Mouse (Mus musculus): ENCODE measurements around the gene Ctdspl.
A peak's percentile ranks its signal among the peaks of the same experiment; 100 is the strongest.

Ctdspl gene

DNA sequence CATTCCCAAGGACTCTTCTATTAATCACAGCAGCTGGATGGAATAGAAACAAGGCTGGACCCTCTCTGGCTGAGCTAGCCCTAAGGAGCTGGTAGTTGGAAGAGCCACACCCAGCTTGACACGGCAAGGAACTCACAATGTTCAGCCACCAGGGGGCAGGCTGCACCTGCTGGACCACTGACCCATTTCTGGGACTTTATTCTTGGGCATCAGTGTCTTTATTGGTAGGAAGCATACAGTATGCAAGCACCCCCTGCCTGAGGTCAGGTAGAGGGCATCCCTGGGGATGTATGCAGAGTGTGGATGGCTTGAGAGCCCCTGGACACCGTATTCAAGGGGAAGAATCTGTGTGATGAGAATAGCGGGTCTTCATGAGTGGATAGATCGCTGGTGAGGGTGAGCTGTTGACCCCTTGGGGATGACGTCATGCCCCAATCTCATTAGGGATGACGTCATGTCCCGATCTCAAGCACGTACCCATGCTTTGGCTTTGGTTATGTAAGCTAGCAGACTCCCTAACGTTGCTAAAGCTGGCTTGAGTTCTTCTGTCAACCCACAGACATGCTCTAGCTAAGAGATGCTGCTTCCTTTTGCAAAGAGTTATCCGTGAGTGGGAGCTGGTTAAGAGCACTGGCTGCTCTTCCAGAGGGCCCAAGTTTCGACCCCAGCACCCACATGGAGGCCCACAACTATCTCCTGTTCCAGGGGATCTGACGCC is 5.3 kb upstream of the Ctdspl start:
- DNase-seq (ENCODE audit: low spot score), result peak; percentile 87

DNA sequence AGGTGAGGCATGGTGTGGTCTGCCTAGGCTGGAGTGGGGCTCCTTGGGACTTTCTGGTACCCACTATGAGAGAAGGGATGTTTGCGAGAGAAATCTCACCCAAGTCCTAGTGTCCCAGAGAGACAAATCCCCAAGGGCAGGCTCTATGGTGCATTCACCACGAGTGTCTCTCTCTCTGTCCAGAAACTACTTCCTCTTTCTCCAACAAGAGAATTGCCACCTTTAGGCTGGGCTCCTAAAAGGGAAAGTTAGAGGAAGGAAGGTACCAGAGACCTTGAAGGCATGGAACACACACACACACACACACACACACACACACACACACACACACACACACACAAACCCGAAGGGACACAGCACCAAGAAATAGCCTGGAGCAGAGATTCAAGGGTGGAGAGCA is 4.3 kb upstream of the Ctdspl start:
- no peak for DNase-seq (ENCODE audit: low spot score)

DNA sequence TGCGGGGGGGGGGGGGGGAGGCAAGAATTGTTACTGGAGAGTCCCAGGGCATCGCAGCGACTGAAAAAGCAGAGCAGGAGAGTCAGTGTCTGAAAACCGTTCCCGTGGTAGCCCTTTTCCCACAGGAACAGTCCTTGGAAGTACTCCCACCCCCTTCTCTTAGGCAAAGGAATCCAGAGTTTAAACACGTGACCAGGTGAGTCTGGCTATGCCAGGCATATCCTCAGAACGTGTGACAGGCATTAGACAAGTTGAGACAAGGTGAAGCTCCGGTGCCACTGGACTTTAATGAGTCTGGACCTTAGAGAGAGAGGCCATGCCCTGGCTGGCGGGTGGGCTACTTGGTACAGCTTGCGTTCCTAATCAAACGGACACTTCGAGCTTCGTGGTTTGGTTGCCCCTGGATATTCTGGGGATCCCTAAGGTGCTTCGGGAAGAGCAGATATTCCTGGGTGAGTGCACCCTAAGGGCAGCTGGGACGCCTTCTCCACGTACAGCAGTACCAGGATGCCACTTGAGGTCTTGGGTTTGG is 1.6 kb upstream of the Ctdspl start:
- no peak for DNase-seq (ENCODE audit: low spot score)

GRCm38 (mm10) chr9:118925286-118926110 is 755 bp upstream of the Ctdspl start:
- peak; percentile 91 for DNase-seq (ENCODE audit: low spot score)

DNA sequence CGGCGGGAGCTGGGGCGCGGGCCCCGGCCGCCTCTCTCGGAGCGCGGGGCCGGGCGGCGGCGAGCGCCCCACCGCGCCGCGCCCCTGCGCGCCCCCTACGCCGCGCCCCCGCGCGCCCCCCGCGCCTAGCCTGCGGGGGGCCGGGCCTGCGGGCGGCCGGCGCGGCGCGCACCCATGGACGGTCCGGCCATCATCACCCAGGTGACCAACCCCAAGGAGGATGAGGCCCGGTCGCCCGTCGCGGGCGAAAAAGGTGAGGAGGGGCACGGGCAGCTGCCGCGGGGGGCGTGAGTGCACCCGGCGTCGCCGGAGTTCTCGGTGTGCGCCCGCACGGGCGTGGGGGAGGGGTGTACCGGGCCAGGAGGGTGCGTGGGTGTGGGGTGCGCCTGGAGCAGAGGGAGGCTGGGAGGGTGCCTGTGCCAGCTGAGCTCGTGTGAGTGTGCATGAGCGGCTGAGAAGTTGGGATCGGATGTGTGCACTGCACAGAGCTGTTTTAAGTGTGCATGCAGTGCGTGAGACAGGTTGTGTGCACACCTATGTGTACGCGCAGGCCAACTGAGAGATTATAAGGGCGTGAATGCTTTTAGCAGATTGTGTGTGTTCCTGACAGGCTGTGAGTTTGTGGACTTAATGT is 552 bp downstream of the Ctdspl start:
- peak; percentile 28 for DNase-seq (ENCODE audit: low spot score)

DNA sequence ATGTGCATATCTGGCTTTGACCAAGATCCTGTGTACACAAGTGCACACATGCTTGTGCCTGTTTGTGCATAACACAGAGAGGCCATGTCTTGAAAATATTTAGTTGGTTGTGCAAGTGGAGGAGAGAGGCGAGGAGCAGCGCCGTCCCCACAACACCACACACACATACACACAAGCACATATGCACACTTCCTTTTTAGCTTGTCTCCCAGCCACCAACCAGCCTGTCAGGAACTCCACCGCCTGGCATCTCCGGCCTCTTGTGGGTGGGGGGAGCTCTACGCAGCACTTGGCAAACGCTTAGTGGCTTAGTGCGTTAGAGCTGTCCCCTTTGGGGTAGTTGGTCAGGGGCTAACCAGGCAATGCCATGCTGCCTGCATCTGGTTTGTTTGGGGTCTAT is 1.2 kb downstream of the Ctdspl start:
- no peak for DNase-seq (ENCODE audit: low spot score)

GRCm38 (mm10) chr9:118928007-118928406 is 1.8 kb downstream of the Ctdspl start:
- no peak for DNase-seq (ENCODE audit: low spot score)

DNA sequence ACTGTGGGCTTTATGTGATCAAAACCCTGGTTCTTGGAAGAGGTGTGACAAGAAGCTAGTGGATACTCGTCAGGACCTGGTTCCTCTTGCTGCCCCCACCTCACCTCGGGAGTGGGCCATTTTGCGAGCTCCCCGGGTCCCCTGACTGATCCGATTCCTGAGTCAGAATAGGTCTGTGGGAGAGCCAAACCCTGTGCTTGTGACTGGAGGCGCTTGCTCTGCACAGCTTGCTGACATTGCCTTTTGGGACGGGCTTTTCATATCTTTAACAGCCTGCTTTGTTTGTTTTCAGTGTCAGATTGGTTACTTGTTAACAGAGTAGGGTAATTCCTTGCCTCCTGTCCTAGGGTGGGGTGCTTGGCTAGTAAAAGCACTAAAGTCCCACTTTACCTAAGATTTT is 2.4 kb downstream of the Ctdspl start:
- no peak for DNase-seq (ENCODE audit: low spot score)

DNA sequence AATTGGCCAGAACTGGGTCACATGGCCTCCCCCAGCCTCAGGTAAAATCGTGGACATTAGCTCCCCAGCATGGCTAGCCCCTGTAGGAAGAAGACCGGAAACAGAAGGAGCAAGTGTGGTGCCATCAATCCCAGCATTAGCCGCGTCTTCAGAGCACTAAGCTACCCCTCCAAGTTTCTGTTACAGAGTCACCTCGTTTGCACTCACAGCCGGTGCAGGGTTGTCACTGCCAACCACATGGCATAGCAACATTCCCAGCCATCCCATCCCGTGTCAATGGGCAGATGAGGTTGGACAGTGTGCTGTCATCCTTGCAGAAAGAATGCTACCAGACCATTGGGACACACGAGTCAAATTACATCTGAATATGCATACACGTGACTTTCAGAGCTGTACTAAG is 4.4 kb downstream of the Ctdspl start:
- DNase-seq (ENCODE audit: low spot score), result no peak

DNA sequence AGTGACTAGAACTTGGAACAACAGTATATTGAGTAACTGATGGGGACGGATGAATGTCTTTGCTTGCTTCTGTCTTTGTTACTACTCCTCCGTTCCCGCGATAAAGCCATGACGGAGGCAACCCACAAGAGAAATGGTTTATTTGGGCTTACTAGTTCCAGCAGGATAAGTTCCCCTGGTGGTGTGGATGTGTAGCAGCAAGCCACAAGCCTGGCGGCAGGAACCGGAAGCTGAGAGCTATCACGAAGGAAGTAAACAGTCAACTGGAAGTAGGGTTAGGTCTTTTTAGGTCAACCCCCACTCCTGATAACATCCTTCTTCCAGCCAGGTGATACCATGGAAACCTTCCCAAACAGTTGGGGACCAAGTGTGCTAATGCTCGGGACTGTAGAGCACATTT is 7.5 kb downstream of the Ctdspl start:
- no peak for DNase-seq (ENCODE audit: low spot score)

DNA sequence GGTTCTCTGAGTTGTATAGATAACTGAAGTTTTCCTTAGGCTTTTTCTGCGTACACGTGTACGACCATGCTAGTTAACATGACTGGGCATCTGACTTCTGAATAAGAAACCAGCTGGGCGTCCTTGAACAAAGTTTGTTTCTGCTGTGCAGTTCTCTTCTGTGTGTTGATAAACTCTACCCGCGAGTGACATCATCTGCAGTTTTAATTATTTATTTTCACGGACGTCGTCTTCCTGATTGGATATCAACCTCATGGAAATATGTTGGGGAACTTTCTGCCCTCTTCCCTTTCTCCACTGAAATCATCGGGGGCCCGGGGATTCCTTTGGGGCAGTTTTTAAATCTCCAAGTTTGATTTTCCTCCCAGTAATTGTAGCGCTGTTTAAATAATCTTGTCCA is 8.1 kb downstream of the Ctdspl start:
- DNase-seq (ENCODE audit: low spot score), result no peak

- DNase-seq (ENCODE audit: low spot score), result no peak
Observed at GRCm38 (mm10) chr9:118935098-118935497, 8.8 kb downstream of the Ctdspl start.

DNA sequence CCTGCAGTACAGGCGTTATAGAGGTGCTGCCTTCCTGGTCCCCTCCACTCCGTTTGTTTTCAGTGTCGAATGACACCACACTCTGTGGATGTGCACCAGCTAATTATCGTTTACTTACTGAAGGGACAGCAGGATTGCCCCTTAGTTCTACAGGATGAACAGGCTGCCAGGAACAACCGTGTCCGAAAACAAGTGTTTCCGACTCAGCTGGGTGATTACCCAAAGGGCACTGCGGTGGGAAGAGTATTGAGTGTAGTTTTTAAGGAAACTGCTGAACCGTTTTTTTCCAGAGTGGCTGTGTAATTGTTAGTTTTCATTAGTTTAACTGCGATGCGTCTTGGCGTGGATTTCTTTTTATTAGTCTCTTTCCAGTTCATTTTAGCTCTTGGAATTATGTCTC is 9.8 kb downstream of the Ctdspl start:
- no peak for DNase-seq (ENCODE audit: low spot score)

DNA sequence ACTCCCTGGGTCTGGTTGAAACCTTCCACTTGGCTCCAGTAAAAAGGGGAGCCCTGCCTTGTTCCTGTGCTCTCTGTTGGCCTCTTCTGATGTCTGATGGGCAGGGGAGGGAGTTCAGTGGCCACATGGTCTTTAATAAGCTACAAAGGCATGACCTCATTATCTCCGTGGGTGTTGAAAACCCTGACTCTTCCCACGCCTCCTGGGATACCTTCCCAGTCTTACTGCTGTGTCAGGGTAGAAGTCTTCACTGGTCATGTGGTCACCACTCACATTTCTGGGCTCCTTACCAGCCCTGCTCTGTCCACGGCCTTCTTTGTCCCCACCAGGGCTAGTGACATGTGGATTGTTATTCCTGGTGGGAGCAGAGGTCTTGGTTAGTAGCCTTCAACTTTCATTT is 11.3 kb downstream of the Ctdspl start:
- DNase-seq (ENCODE audit: low spot score), result peak; percentile 84

DNA sequence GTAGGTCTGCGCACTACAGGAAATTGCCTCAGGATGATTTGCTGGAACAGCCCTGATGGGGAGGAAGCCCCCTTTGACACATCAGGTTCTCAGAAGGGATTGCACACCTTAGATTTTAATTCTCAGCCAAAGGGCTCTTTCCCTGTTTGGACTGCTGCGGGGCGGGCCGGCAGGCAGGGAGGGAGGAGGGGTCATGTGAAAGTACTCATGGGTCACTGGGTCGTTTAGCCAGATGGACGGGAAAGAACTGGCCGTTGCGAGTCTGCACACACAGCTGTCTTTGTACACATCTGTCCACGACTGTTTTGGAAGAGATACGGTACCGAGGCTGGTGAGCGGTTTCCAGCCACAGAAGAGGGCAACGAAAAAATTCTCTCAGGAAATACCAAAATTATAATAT is 13.2 kb downstream of the Ctdspl start:
- no peak for DNase-seq (ENCODE audit: low spot score)

DNA sequence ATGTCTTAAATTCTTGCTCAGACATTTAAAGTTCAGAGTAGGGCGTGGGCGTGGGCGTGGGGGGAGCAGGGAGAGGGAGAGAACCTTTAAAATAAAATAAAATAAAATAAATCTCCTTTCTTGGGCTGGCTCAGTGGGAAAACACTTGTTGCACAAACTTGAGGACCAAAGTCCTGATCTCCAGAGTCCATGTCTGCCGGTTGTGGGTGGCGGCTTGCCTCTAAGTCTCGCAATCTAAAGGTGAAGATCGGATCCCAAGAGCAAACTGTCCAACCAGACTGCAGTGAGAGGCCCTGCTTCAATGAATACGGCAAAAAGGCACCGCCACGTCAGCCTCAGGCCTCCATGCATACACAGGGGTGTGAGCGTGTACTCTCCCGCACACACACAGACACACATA is 13.6 kb downstream of the Ctdspl start:
- DNase-seq (ENCODE audit: low spot score), result no peak

DNA sequence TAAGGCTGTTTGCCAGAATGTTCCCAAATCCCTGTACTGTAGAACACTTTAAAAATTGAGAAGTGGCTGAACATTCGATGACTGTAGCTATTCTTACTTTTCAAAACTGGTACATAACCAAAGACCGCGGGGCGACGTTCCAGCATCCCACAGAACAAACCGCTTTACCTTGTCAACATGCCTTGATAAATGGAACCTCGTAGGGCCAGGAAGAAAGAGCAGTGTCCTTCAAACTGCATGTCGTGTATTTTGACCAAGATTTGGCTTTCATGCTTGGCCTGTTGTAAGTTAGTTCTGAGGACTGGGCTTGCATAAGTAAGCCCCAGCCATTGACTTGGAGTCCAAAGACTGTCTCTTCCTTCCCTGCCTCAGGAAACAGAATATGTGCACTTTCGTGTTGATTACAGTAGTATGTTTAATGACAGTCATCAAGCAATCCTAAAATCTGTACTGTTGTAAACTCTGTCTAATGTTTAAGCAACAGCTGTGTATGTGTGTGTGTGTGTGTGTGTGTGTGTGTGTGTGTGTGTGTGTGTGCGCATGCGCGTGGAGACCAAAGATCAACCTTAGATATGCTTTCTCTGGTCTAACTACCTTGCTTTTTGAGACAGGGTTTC is 14.4 kb downstream of the Ctdspl start:
- no peak for DNase-seq (ENCODE audit: low spot score)

DNA sequence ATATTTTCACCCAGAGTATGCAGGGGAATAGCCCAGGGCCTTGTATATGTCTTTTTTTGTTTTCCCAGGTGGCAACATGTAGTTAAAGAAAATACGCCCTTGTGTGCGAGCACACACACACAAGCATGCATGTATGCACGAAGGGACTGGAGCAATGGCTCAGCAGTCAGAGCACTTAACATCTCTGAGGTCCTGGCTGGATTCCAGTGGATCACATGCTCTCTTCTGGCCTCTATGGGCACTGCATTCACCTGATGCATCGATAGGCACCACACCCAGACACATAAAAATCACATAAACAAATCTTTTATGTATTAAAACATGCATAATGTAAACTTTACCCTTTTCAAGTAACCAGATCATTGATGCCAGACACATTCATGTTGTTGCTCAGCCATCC is 15.8 kb downstream of the Ctdspl start:
- no peak for DNase-seq (ENCODE audit: low spot score)

- no peak for DNase-seq (ENCODE audit: low spot score)
Observed at GRCm38 (mm10) chr9:118943941-118944340, 17.7 kb downstream of the Ctdspl start.

GRCm38 (mm10) chr9:118944388-118944787 is 18.1 kb downstream of the Ctdspl start:
- DNase-seq (ENCODE audit: low spot score), result no peak

- DNase-seq (ENCODE audit: low spot score), result no peak
Observed at GRCm38 (mm10) chr9:118948486-118948885, 22.2 kb downstream of the Ctdspl start.

GRCm38 (mm10) chr9:118949124-118949523 is 22.9 kb downstream of the Ctdspl start:
- DNase-seq (ENCODE audit: low spot score), result no peak

All from adipocyte (in vitro differentiated cells).